Mouse (Mus musculus) heart, embryonic 11.5 days (tissue): ENCODE data around the gene E2f7. TPM values are rescaled to one million over a fixed set of nuclear protein-coding genes. Genes with fewer than 3 reads are reported as not detected.
"Not testable (repeated sequence)": the region's sequence is repeated elsewhere in the genome, so short reads cannot be mapped to it uniquely, and the experiment has no call there.

Source experiments
- ATAC-seq: fragments of 200-750 bp; cut with Nextera tagmentation; replicated peaks from 2 replicates; pipeline ENCODE4 v1.8.0; 2017; ENCODE audit warnings: moderate library complexity; ENCODE audit not compliant: insufficient number of reproducible peaks, low FRiP score, low TSS enrichment
- H3K27ac ChIP-seq: fragments of 300-500 bp; sonication (generic); 2 replicates; pipeline ENCODE4 v1.5.1; 2014; ENCODE audit warnings: mild to moderate bottlenecking, low read depth, low read length
- H3K27me3 ChIP-seq: fragments of 300-500 bp; sonication (generic); 2 replicates; pipeline ENCODE4 v1.6.1; 2014; ENCODE audit warnings: mild to moderate bottlenecking, low read length, mixed read lengths; ENCODE audit not compliant: control insufficient read depth, insufficient read depth
- H3K36me3 ChIP-seq: fragments of 300-500 bp; sonication (generic); 2 replicates; pipeline ENCODE4 v1.6.1; 2014; ENCODE audit warnings: mild to moderate bottlenecking, low read length, moderate library complexity, mixed read lengths; ENCODE audit not compliant: control insufficient read depth, insufficient read depth
- H3K4me1 ChIP-seq: fragments of 300-500 bp; sonication (generic); 2 replicates; pipeline ENCODE4 v1.6.1; 2014; ENCODE audit warnings: low read length; ENCODE audit not compliant: control insufficient read depth, insufficient read depth
- H3K4me2 ChIP-seq: fragments of 300-500 bp; sonication (generic); 2 replicates; pipeline ENCODE4 v1.6.1; 2014; ENCODE audit warnings: mild to moderate bottlenecking, moderate library complexity
- H3K4me3 ChIP-seq: fragments of 300-500 bp; sonication (generic); 2 replicates; pipeline ENCODE4 v1.5.1; 2014; ENCODE audit warnings: low read depth, low read length
- H3K9ac ChIP-seq: fragments of 300-500 bp; sonication (generic); 2 replicates; pipeline ENCODE4 v1.6.1; 2014; ENCODE audit warnings: mild to moderate bottlenecking, low read depth, low read length, moderate library complexity
- H3K9me3 ChIP-seq: fragments of 300-500 bp; sonication (generic); replicated peaks from 2 replicates; pipeline ENCODE4 v1.6.1; 2016; ENCODE audit warnings: low read length; ENCODE audit not compliant: control insufficient read depth
- WGBS: fragments of 180-500 bp; shearing (Covaris S2); extraction: QIAGEN DNeasy Blood & Tissue Kit; methylation state at CpG from one replicate; pipeline ENCODE4 v1.1.7; 2014; ENCODE audit not compliant: insufficient replicate concordance; 5-methylcytosine and 5-hydroxymethylcytosine counted together
- polyA plus RNA-seq: library from polyadenylated mRNA; unstranded; fragments of >200 nt; fragmentation: Nextera tagmentation; extraction: Ambion mirVana; gene quantifications from 2 replicates; pipeline ENCODE4 v1.2.1, GENCODE M21; 2014

E2f7 gene
- polyA plus RNA-seq, 1 experiment from 2014 or later, result 21.9 TPM

DNA sequence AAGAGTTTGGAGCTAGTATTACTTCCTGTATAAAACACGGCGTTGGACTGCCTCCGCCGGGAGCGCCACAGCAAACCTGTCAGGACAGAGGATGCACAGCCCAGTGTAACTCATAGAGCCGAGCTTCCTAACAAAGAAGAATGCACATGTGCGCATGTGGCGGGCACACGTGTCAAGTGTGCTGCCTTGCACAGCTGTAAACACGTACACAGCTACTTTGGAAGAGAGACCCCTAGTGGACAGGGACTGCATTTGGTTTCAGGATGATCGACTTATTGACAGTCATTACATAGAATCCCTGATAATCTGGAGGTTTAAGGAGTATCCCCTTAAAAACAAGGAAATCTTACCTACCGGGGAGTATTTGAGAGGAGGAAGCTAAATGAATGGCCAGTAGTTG lies 15.3 kb downstream of the E2f7 start:
- H3K9me3 ChIP-seq, H3K27me3 ChIP-seq, H3K4me1 ChIP-seq, H3K4me2 ChIP-seq, H3K27ac ChIP-seq, H3K9ac ChIP-seq, H3K4me3 ChIP-seq, ATAC-seq: not testable (repeated sequence)
- WGBS, result 69% methylated on average over 7 of the region's 12 CpGs
- H3K36me3 ChIP-seq, result peaks cover 48% of the 10 kb centered on the region

DNA sequence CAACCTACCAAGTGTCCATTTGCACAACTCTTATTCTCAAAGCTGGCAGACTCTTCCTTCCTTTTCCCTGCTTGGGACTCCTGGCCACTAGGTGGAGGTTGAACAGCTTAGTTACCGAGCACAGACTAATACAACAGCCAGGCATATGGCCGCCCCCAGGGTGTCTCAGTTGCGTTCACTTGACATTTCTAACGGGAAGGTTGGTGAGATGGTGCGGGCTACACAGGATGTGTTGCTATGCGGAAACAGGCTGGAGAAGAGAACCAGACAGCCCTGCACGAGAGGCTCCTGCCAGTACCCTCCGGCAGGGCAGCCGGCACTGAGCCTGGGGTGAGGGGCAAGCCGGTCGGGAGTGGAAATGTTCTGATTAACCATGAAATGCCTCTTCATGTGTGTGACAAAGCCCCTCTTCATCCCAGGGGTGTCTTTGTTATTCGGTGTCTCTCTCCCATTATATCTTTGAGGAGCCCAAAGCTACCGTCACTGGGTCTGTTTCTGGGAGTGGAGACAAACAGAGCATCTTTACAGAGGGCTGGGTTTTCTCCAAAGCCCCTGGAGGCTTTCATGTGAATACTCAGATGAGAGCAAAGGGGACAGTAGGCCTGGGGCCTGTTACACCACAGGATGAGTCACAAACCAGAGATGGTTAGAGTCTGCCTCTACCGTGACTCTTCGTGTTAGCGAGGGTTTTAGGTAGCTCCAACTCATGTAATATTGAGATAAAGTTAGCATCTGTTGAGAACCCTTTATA lies 17.1 kb downstream of the E2f7 start:
- Histone ChIP-seq H3K36me3 (peaks cover 40% of the 10 kb centered on the region), H3K27me3 (no peaks in the 10 kb centered on the region), H3K4me3 (no peak overlapping the region), H3K4me2 (no peak overlapping the region), H3K9ac (no peak overlapping the region), H3K27ac (no peak overlapping the region), H3K9me3 (no peaks in the 10 kb centered on the region), H3K4me1 (no peaks in the 10 kb centered on the region)
- WGBS, result 86% methylated on average over 16 of the region's 16 CpGs
- ATAC-seq, result no peak

DNA sequence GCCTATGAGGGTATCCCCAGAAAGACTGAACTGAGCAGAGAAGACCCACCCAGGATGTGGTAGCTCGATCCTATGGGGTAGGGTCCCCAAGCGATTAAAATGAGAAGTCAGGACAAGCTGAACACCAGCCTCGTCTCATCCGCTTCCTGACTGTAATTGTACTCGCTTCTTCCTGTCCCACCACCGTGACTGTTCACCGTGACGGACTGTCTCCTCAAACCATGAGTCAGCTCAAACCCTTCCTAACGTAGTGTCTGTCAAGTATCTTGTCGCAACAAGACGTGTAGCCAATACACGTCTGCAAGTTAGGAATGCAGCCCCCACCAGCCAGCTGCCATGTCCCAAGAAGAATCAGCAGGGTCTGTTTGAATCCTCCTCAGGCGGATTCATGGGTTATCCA lies 18.2 kb downstream of the E2f7 start:
- H3K4me1 ChIP-seq, result no peaks in the 10 kb centered on the region
- H3K36me3 ChIP-seq, result peaks cover 43% of the 10 kb centered on the region
- no peak overlapping the region for H3K9ac ChIP-seq
- no peak for ATAC-seq
- H3K9me3 ChIP-seq, result no peaks in the 10 kb centered on the region
- H3K4me3 ChIP-seq, result no peak overlapping the region
- no peak overlapping the region for H3K4me2 ChIP-seq
- H3K27ac ChIP-seq, result no peak overlapping the region
- 88% methylated on average over 13 of the region's 13 CpGs for WGBS
- H3K27me3 ChIP-seq, result no peaks in the 10 kb centered on the region

DNA sequence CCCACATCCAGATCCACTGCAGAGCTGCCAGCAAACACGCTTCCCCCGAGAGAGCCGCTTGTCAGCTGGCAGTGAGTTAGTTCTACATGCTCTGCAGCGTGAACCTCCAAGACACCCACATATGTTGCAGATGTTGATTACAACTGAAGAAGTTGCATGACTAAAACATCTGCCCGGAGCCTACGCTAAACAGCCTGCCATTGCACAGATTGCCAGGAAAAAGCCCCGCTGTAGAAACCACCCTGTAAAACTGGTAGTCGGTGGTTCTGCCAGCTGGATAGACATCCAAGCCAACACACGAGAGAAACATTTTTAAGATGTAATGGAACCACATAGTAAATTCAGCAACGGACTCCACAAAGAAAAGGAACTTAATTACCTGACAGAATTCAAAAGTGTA lies 24.3 kb downstream of the E2f7 start:
- no peaks in the 10 kb centered on the region for H3K4me1 ChIP-seq
- no peak overlapping the region for H3K4me3 ChIP-seq
- H3K9ac ChIP-seq, result no peak overlapping the region
- peaks cover 37% of the 10 kb centered on the region for H3K36me3 ChIP-seq
- 92% methylated on average over 10 of the region's 10 CpGs for WGBS
- no peaks in the 10 kb centered on the region for H3K27me3 ChIP-seq
- no peaks in the 10 kb centered on the region for H3K9me3 ChIP-seq
- no peak overlapping the region for H3K4me2 ChIP-seq
- ATAC-seq, result no peak
- H3K27ac ChIP-seq, result no peak overlapping the region

DNA sequence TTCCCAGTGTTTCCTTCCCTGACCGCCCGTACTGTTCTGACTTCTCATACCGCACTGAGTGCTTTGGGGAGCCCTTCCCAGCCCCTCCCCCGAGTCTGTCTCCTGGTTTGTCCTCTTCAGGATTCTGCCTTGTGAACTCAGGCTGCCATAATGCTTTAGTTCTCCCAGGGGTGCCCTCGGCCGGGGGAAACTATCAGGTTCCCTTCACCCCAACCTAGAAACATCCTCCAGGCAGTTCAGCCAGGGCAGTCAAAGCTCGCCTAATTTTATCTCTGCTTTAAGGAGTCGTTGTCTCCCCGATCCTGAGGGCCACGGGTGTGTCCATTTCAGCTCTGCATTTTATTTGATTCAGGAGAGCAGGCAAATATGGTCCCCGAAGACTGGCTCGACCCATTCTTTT lies 28.0 kb downstream of the E2f7 start:
- H3K9ac ChIP-seq, result no peak overlapping the region
- 89% methylated on average over 12 of the region's 12 CpGs for WGBS
- no peak for ATAC-seq
- H3K4me3 ChIP-seq, result no peak overlapping the region
- H3K27me3 ChIP-seq, result no peaks in the 10 kb centered on the region
- H3K36me3 ChIP-seq, result peaks cover 28% of the 10 kb centered on the region
- no peak overlapping the region for H3K4me2 ChIP-seq
- H3K27ac ChIP-seq, result no peak overlapping the region
- H3K4me1 ChIP-seq, result no peaks in the 10 kb centered on the region
- no peaks in the 10 kb centered on the region for H3K9me3 ChIP-seq

DNA sequence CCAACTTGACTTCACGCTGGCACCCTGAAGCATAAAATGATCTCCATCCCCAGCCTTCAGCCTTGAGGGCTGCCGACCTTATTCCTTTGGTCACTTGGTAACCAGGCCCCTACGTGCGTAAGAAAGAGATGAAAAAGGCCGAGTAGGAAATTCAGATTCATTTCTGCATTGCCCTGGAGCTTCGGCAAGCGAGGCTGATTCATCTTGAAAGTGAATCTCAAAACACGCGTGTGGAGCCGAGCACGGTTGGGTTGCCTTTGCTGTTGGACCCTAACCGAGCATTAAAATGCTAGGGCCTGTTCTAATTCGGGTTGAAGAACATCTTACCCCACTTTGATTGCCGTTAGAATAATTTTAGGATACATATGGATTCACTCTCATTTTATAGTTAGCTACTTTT lies 28.6 kb downstream of the E2f7 start:
- H3K36me3 ChIP-seq, result peaks cover 28% of the 10 kb centered on the region
- WGBS, result 94% methylated on average over 14 of the region's 14 CpGs

DNA sequence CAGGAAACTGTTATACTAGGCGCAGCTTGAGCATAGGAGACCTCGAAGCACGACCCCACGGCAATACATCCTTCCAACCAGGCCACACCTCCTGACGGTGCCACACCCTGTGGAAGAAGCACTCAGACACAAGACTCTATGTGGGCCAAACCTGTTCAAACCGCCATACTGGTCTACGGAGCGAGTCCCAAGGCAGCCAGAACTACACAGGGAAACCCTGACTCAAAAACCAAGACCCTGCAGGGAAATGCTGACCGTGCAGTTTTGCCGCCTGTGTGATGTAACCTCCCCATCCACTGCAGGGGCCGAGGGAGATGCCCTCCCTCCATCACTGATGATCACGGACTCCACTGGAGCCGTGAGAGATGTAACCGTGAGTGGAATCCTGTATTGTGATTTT lies 36.5 kb downstream of the E2f7 start:
- no peak overlapping the region for H3K9ac ChIP-seq
- 89% methylated on average over 14 of the region's 14 CpGs for WGBS
- no peaks in the 10 kb centered on the region for H3K9me3 ChIP-seq
- peaks cover 41% of the 10 kb centered on the region for H3K36me3 ChIP-seq
- no peaks in the 10 kb centered on the region for H3K27me3 ChIP-seq
- no peak overlapping the region for H3K4me2 ChIP-seq
- H3K4me3 ChIP-seq, result no peak overlapping the region
- ATAC-seq, result no peak
- no peak overlapping the region for H3K27ac ChIP-seq
- H3K4me1 ChIP-seq, result no peaks in the 10 kb centered on the region

More for the DNA sequence above, 28.6 kb downstream of the E2f7 start:
- no peaks in the 10 kb centered on the region for H3K27me3 ChIP-seq
- no peaks in the 10 kb centered on the region for H3K9me3 ChIP-seq
- H3K9ac ChIP-seq, result no peak overlapping the region
- H3K27ac ChIP-seq, result no peak overlapping the region
- H3K4me2 ChIP-seq, result no peak overlapping the region
- no peak overlapping the region for H3K4me3 ChIP-seq
- no peaks in the 10 kb centered on the region for H3K4me1 ChIP-seq
- no peak for ATAC-seq

DNA sequence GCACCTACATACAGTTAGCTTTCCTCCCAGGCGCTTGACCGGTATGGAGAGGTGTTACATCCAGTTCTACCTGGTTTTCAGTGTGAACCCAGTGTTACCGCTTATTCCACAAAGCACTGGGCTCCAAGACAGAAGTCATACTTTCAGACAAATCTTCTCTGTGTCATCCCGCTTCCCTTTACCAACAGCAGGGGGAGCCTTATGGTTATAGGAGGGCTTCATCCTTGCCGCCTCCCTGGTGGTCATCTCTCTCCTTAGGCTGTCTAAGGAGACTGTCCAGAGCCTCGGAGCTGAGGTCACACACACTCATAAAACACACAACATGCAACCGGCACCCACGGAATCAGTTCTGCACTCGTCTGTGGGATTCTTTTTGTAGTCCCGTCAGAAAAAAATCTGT lies 37.4 kb downstream of the E2f7 start:
- no peak overlapping the region for H3K4me2 ChIP-seq
- no peak overlapping the region for H3K27ac ChIP-seq
- H3K4me3 ChIP-seq, result no peak overlapping the region
- peaks cover 41% of the 10 kb centered on the region for H3K36me3 ChIP-seq
- no peaks in the 10 kb centered on the region for H3K4me1 ChIP-seq
- H3K9me3 ChIP-seq, result no peaks in the 10 kb centered on the region
- no peak for ATAC-seq
- no peak overlapping the region for H3K9ac ChIP-seq
- WGBS, result 79% methylated on average over 10 of the region's 10 CpGs
- no peaks in the 10 kb centered on the region for H3K27me3 ChIP-seq

DNA sequence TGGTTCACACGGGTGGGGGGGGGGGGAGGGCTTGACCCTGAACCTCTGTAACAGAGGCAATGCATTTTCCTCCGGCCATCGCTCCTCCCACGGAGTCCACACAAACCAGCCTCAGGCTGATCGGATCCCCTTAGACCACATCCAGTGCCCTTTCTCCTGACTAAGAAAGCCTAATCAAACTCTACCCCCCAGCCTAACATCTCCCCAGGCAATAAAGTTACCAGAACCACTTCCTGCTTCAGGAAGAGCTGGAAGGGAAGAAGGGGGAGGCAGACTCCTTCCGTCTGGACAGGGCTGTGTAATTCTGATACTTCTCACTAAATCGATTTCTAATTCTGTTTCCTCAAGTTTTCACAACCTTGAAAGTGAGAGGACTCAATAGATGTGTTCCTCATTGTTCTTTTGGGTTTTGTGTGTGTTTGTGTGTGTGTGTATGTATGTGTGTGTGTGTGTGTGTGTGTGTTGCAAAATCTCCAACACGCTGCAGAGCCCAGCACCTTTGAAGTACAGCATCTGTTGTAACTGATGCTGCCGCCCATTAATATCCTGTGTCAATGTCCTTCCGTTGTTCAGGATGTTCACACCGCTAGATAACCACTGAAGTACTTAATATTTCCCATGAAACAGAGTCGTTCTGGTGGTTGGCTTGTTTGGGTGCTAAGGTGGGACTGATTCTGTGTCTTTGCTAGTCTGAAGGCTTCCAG lies 43.0 kb downstream of the E2f7 start:
- H3K9me3 ChIP-seq, result no peaks in the 10 kb centered on the region
- no peak overlapping the region for H3K27ac ChIP-seq
- peaks cover 5% of the 10 kb centered on the region for H3K36me3 ChIP-seq
- no peak overlapping the region for H3K4me3 ChIP-seq
- WGBS, result 65% methylated on average over 12 of the region's 12 CpGs
- no peak overlapping the region for H3K9ac ChIP-seq
- H3K4me1 ChIP-seq, result no peaks in the 10 kb centered on the region
- H3K27me3 ChIP-seq, result no peaks in the 10 kb centered on the region
- no peak for ATAC-seq
- no peak overlapping the region for H3K4me2 ChIP-seq
